Mouse (Mus musculus) kidney, embryonic 15.5 days (tissue): ENCODE measurements at regions not wholly inside any gene's neighbourhood (a gene's known extent, or its start where the extent isn't known, plus 50 kb on each side); places are given as distances from the start of the nearest gene placed in this dataset.
"Not testable (repeated sequence)": the region's sequence is repeated elsewhere in the genome, so short reads cannot be mapped to it uniquely, and the experiment has no call there.

Source experiments
- ATAC-seq: fragments of 200-750 bp; cut with Nextera tagmentation; replicated peaks from 2 replicates; pipeline ENCODE4 v1.8.0; 2017; ENCODE audit warnings: moderate TSS enrichment; ENCODE audit not compliant: low FRiP score
- H3K27ac ChIP-seq: fragments of 300-500 bp; sonication (generic); 2 replicates; pipeline ENCODE4 v1.5.1; 2015; ENCODE audit warnings: mild to moderate bottlenecking, inconsistent platforms
- H3K27me3 ChIP-seq: fragments of 300-500 bp; sonication (generic); 2 replicates; pipeline ENCODE4 v1.6.1; 2015; ENCODE audit warnings: inconsistent platforms
- H3K36me3 ChIP-seq: fragments of 300-500 bp; sonication (generic); 2 replicates; pipeline ENCODE4 v1.6.1; 2015; ENCODE audit warnings: inconsistent platforms
- H3K4me1 ChIP-seq: fragments of 300-500 bp; sonication (generic); 2 replicates; pipeline ENCODE4 v1.6.1; 2015; ENCODE audit warnings: inconsistent platforms
- H3K4me2 ChIP-seq: fragments of 300-500 bp; sonication (generic); 2 replicates; pipeline ENCODE4 v1.6.1; 2015; ENCODE audit warnings: moderate library complexity, mild to moderate bottlenecking, inconsistent platforms
- H3K4me3 ChIP-seq: fragments of 300-500 bp; sonication (generic); replicated peaks from 2 replicates; pipeline ENCODE4 v1.5.1; 2015; ENCODE audit warnings: mild to moderate bottlenecking, inconsistent platforms
- H3K9ac ChIP-seq: fragments of 300-500 bp; sonication (generic); 2 replicates; pipeline ENCODE4 v1.6.1; 2015; ENCODE audit warnings: mild to moderate bottlenecking, inconsistent platforms
- H3K9me3 ChIP-seq: fragments of 300-500 bp; sonication (generic); replicated peaks from 2 replicates; pipeline ENCODE4 v1.6.1; 2016; ENCODE audit warnings: inconsistent platforms
- WGBS: fragments of 180-500 bp; shearing (Covaris S2); methylation state at CpG from one replicate; pipeline ENCODE4 v1.1.7; 2015; ENCODE audit warnings: mixed read lengths; 5-methylcytosine and 5-hydroxymethylcytosine counted together

GRCm38 (mm10) chr14:17054381-17054780, 235.4 kb upstream of the Rarb start:
- H3K4me1 ChIP-seq = peaks cover 7% of the 10 kb centered on the region; the same call in 1 of the 2 replicates
- H3K36me3 ChIP-seq = no peaks in the 10 kb centered on the region
- peak; percentile 86 for ATAC-seq
- H3K9me3 ChIP-seq = no peaks in the 10 kb centered on the region
- H3K4me2 ChIP-seq = no peak overlapping the region
- no peak overlapping the region for H3K9ac ChIP-seq
- H3K27ac ChIP-seq = no peak overlapping the region
- 37% methylated on average over 3 of the region's 3 CpGs for WGBS
- H3K27me3 ChIP-seq = no peaks in the 10 kb centered on the region
- H3K4me3 ChIP-seq = no peak overlapping the region

- no peak overlapping the region for H3K27ac ChIP-seq
These were observed 227.9 kb upstream of the Rarb start for GRCm38 (mm10) chr14:17046808-17047207.

DNA sequence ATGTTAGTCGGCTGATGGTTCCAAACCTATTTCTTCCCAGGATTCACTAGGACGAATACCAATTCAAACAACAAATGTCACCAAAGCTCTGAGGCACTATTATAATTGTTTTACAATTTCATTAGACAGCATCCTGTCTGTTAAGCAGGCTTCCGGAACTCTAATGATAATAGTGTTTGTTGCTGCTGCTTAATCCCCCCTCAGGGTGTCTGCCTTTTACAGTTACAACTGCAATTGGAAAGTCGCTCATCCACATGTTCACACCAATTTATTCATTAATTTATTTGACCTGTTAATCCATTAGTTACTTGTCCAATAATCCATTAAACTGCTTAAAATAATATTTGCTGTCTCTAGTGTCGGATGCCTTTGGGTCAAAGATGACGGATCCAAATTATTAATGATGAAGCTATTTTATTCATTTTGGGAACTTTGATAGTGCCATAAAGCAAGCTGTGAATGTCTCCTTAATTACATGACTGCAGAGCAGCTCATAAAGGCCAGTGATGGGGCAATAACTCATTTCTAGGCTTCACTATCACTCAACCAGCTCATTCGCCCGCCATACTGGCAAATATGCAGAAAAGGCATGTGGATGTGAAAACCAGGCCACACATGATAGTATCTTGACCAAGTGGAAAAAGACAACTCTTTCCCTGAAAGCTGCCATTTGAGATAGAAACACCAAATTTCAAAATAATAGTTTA, 226.6 kb upstream of the Rarb start:
- WGBS = 81% methylated on average over 8 of the region's 8 CpGs
- no peak overlapping the region for H3K27ac ChIP-seq
- H3K4me2 ChIP-seq = no peak overlapping the region
- H3K4me3 ChIP-seq = no peak overlapping the region
- no peaks in the 10 kb centered on the region for H3K4me1 ChIP-seq
- H3K9me3 ChIP-seq = no peaks in the 10 kb centered on the region
- H3K9ac ChIP-seq = no peak overlapping the region
- no peak for ATAC-seq
- H3K27me3 ChIP-seq = no peaks in the 10 kb centered on the region
- no peaks in the 10 kb centered on the region for H3K36me3 ChIP-seq

More at GRCm38 (mm10) chr14:17046808-17047207, 227.9 kb upstream of the Rarb start:
- H3K4me2 ChIP-seq = no peak overlapping the region
- WGBS = 35% methylated on average over 2 of the region's 2 CpGs
- H3K4me1 ChIP-seq = no peaks in the 10 kb centered on the region
- no peaks in the 10 kb centered on the region for H3K36me3 ChIP-seq
- no peaks in the 10 kb centered on the region for H3K27me3 ChIP-seq
- no peak for ATAC-seq
- H3K9ac ChIP-seq = no peak overlapping the region
- no peak overlapping the region for H3K4me3 ChIP-seq
- H3K9me3 ChIP-seq = no peaks in the 10 kb centered on the region

DNA sequence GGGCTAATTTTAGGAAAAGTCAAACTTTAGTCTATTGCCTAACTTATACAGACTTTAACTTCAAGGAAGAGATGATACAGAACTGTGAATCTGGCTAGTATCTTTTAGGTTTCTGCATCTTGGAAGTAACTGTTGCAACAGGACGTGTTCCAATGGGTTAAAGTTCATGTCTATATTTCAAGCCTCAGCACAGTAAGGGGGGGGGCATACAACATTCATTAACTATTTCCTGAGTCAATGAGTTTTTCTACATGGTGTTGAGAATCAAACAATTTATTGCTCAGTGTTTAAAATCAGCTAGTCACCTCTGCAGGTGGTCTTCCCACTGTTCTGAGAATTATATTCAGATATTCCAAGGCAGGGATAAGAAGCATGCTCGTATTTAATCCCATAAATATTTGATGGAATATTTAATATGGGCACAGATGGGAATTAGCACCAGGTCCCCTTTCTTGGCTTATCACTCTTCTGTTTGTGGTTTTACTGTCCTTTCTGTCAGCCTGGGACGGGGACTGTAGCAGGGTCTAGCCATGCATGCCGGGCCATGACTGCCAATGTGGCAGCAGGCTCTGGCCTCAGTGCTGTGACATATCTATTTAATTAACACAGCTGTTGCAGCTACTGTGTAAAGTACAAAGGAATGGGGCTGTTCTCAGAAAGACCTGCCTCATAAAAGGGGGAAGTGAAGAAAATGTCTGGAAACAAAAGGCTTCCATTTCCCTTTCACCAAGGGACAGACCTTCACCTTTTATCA, 201.8 kb upstream of the Rarb start:
- peaks cover 4% of the 10 kb centered on the region; the same call in 1 of the 2 replicates for H3K4me1 ChIP-seq
- no peaks in the 10 kb centered on the region for H3K36me3 ChIP-seq
- H3K9ac ChIP-seq = no peak overlapping the region
- 41% methylated on average over 4 of the region's 4 CpGs for WGBS
- no peak overlapping the region for H3K4me3 ChIP-seq
- H3K27me3 ChIP-seq = no peaks in the 10 kb centered on the region
- H3K9me3 ChIP-seq = no peaks in the 10 kb centered on the region; the same call in 1 of the 2 replicates
- H3K27ac ChIP-seq = no peak overlapping the region
- peak; percentile 58; the same call in 1 of the 2 replicates for ATAC-seq
- no peak overlapping the region for H3K4me2 ChIP-seq

DNA sequence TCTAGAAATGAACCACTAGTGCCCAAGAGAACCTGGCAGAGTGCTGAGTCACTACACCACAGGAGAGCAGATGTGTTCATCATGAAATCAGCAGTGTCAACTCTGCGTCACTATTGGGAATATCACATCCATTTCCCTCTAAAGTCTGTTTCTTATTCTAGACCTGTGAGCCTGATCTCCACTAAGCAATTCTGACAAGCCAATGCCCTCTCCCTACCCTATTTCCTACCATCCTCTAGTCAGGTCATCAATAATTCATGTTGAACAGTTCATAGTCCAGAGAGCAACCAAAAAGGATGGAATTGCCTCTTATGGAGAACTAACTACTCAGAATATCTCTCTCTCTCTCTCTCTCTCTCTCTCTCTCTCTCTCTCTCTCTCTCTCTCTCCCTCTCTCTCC, 194.0 kb upstream of the Rarb start:
- no peaks in the 10 kb centered on the region for H3K9me3 ChIP-seq
- no peaks in the 10 kb centered on the region for H3K4me1 ChIP-seq
- WGBS = 88% methylated on average over 1 of the region's 1 CpGs
- H3K27ac ChIP-seq = no peak overlapping the region
- no peak for ATAC-seq
- no peak overlapping the region for H3K4me3 ChIP-seq
- no peak overlapping the region for H3K9ac ChIP-seq
- H3K27me3 ChIP-seq = no peaks in the 10 kb centered on the region
- H3K4me2 ChIP-seq = no peak overlapping the region
- H3K36me3 ChIP-seq = no peaks in the 10 kb centered on the region

DNA sequence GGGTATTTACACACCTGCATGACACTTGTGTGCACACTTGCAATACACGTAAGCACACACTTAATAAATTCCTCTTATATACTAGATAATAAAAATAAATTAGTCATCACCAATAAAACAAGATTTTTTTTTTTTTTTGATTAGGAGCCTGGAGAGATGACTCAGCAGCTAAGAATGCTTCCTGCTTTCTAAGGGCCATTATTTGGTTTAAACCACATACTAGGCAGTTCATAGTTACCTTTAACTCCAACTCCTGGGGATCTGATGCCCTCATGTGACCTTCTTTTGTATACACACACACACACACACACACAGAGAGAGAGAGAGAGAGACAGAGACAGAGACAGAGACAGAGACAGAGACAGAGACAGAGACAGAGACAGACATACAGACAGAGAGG, 193.2 kb upstream of the Rarb start:
- H3K4me1 ChIP-seq = no peaks in the 10 kb centered on the region
- no peaks in the 10 kb centered on the region for H3K36me3 ChIP-seq
- ATAC-seq = no peak
- WGBS = 83% methylated on average over 1 of the region's 1 CpGs
- no peaks in the 10 kb centered on the region for H3K27me3 ChIP-seq
- no peak overlapping the region for H3K4me2 ChIP-seq
- H3K9ac ChIP-seq = no peak overlapping the region
- no peak overlapping the region for H3K27ac ChIP-seq
- no peak overlapping the region for H3K4me3 ChIP-seq
- H3K9me3 ChIP-seq = no peaks in the 10 kb centered on the region

GRCm38 (mm10) chr14:17005194-17006018, 186.4 kb upstream of the Rarb start:
- Histone ChIP-seq H3K9me3 (no peaks in the 10 kb centered on the region), H3K27ac (peak overlapping the region; percentile 51; the same call in 1 of the 2 replicates), H3K4me2 (no peak overlapping the region), H3K36me3 (no peaks in the 10 kb centered on the region), H3K4me1 (no peaks in the 10 kb centered on the region), H3K27me3 (no peaks in the 10 kb centered on the region), H3K4me3 (no peak overlapping the region), H3K9ac (no peak overlapping the region)
- WGBS = 66% methylated on average over 8 of the region's 8 CpGs
- peak; percentile 86 for ATAC-seq

DNA sequence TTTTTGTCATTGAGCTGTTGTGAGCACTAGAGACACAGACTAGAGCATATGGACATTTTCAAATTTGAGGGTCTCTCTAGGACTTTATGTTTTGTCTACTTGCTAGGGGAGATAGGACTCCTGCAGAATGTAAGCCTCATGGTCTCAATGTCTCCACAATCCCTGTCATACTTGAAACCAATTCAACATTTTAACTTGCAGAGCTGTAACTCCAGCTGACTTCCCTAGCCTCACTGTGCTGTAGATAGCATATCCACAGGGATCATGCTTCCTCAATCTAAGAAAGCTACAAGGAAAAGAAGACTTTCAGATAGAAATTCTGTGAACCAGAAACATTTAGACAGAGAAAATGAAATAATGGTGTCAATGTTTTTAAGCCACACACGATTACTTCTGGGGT, 185.8 kb upstream of the Rarb start:
- Histone ChIP-seq H3K9me3 (no peaks in the 10 kb centered on the region), H3K4me1 (0 out of 2 replicates have a peak, but pooled peaks cover 2% of the 10 kb centered on the region), H3K27me3 (no peaks in the 10 kb centered on the region), H3K36me3 (no peaks in the 10 kb centered on the region), H3K4me2 (no peak overlapping the region), H3K27ac (peak overlapping the region; percentile 51; the same call in 1 of the 2 replicates), H3K9ac (no peak overlapping the region), H3K4me3 (no peak overlapping the region)
- ATAC-seq = no peak
- WGBS = 53% methylated on average over 1 of the region's 1 CpGs

DNA sequence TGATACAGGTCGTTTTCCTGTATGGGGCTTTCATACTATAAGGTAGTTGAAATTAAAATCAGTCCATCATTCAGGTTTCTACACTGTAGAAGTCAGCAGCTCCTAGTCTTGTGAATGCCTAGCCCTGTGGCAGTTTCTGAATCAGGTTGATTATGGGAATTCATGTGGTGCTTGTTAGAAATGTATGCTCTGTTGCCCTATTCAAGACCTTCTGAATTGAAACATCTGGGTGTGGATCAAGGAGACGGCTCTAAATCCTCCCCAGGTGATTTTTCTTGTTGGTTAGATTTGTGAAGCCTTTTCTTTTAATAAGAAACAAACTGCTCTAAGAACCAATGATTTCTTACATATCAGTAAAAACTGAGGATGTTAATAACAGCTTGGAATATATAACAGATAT, 177.8 kb upstream of the Rarb start:
- no peak overlapping the region for H3K4me2 ChIP-seq
- H3K27ac ChIP-seq = no peak overlapping the region
- no peak overlapping the region for H3K9ac ChIP-seq
- no peaks in the 10 kb centered on the region for H3K9me3 ChIP-seq
- no peak for ATAC-seq
- H3K27me3 ChIP-seq = no peaks in the 10 kb centered on the region
- no peaks in the 10 kb centered on the region for H3K36me3 ChIP-seq
- WGBS = 73% methylated on average over 2 of the region's 2 CpGs
- H3K4me1 ChIP-seq = 0 out of 2 replicates have a peak, but pooled peaks cover 2% of the 10 kb centered on the region
- no peak overlapping the region for H3K4me3 ChIP-seq

DNA sequence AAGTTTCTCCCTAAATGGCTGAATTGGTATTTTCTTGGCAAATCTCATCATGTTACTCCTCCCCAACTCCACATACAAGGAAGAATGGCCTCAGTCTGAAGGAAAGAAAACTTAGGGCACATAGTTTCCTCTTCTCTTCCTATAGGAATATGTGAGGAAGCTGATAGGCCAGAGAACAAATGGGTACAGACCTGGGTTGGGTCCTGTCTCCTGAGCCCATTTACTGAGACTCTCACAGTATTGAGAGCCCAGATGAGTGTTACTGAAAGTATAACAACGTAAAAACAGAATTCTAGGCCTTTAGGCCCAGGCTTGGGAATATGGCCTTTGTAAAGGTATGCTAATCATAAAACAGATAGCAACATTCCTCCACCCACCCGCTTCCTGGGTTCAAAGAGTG, 152.0 kb upstream of the Rarb start:
- H3K9ac ChIP-seq, H3K4me2 ChIP-seq, ATAC-seq, H3K4me1 ChIP-seq, H3K36me3 ChIP-seq, H3K4me3 ChIP-seq, H3K9me3 ChIP-seq, H3K27me3 ChIP-seq, H3K27ac ChIP-seq: not testable (repeated sequence)
- 89% methylated on average over 2 of the region's 2 CpGs for WGBS

DNA sequence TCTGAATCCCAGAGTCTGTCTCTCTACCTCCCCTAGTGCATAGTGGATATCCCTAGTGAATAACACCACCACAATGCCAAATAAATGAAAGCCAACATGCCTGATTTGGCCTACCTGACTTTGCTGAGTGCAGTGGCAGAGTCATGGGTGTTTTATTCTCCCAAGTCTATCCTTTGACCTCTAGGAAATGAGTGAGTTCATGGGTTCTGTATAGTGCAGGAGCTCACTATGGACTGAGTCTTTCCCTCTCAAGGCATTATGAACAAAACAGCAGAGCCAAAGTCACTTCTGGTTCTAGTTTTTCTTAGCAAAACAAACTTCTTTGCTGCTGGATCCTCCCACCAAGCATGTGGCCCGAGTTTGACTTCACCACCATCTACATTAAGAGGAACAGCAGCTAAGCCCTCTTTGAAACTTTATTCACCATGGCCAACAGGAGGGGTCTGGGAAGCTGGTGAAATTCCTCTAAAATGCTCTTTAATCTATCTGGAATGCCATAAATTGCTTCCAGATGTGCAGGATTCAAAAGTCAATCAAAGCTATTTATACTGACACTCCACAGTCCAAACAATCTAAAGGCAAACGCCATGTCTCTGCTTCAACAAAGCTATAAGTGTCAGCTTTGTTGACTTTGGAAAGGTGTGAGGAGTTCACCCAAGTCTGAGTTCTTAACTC, 145.9 kb upstream of the Rarb start:
- Histone ChIP-seq H3K27ac (no peak overlapping the region), H3K27me3 (no peaks in the 10 kb centered on the region), H3K36me3 (no peaks in the 10 kb centered on the region), H3K9me3 (no peaks in the 10 kb centered on the region), H3K4me1 (peaks cover 6% of the 10 kb centered on the region; the same call in 1 of the 2 replicates), H3K9ac (no peak overlapping the region), H3K4me2 (no peak overlapping the region), H3K4me3 (no peak overlapping the region)
- 18% methylated on average over 2 of the region's 2 CpGs for WGBS
- no peak for ATAC-seq
